Mouse (Mus musculus): Measurements from ENCODE around the gene Lrrtm3. TPM values are rescaled to one million over a fixed set of nuclear protein-coding genes. Genes with fewer than 3 reads are reported as not detected.

Lrrtm3 gene
- total RNA-seq, 1 experiment from 2014 or later = 0.33 TPM

GRCm38 (mm10) chr10:64041218-64041617, 48.9 kb downstream of the Lrrtm3 start:
- DNase-seq = no peak

GRCm38 (mm10) chr10:64039760-64040535, 50.1 kb downstream of the Lrrtm3 start:
- DNase-seq = peak; percentile 12

- DNase-seq = no peak
These were observed 59.2 kb downstream of the Lrrtm3 start for GRCm38 (mm10) chr10:64030901-64031300.

- peak; percentile 9 for DNase-seq
These were observed 66.7 kb downstream of the Lrrtm3 start for GRCm38 (mm10) chr10:64023340-64023739.

GRCm38 (mm10) chr10:64020347-64020746, 69.7 kb downstream of the Lrrtm3 start:
- DNase-seq = no peak

- no peak for DNase-seq
These were observed 88.1 kb downstream of the Lrrtm3 start for GRCm38 (mm10) chr10:64001996-64002395.

- DNase-seq = no peak
These were observed 88.5 kb downstream of the Lrrtm3 start for GRCm38 (mm10) chr10:64001531-64001930.

- DNase-seq = no peak
These were observed 95.8 kb downstream of the Lrrtm3 start for GRCm38 (mm10) chr10:63994251-63994650.

- DNase-seq = no peak
These were observed 104.5 kb downstream of the Lrrtm3 start for GRCm38 (mm10) chr10:63985576-63985975.

GRCm38 (mm10) chr10:63979410-63979809, 110.7 kb downstream of the Lrrtm3 start:
- no peak for DNase-seq

GRCm38 (mm10) chr10:63978969-63979368, 111.1 kb downstream of the Lrrtm3 start:
- DNase-seq = no peak

- no peak for DNase-seq
These were observed 111.5 kb downstream of the Lrrtm3 start for GRCm38 (mm10) chr10:63978535-63978934.

GRCm38 (mm10) chr10:63978101-63978500, 112.0 kb downstream of the Lrrtm3 start:
- no peak for DNase-seq

GRCm38 (mm10) chr10:63972300-63972699, 117.8 kb downstream of the Lrrtm3 start:
- DNase-seq = no peak

- DNase-seq = peak; percentile 6
These were observed 135.7 kb downstream of the Lrrtm3 start for GRCm38 (mm10) chr10:63954308-63954930.

GRCm38 (mm10) chr10:63951481-63951880, 138.6 kb downstream of the Lrrtm3 start:
- DNase-seq = no peak

GRCm38 (mm10) chr10:63950867-63951266, 139.2 kb downstream of the Lrrtm3 start:
- no peak for DNase-seq

- no peak for DNase-seq
These were observed 142.8 kb downstream of the Lrrtm3 start for GRCm38 (mm10) chr10:63947266-63947665.

- no peak for DNase-seq
These were observed 144.5 kb downstream of the Lrrtm3 start for GRCm38 (mm10) chr10:63945534-63945933.

- no peak for DNase-seq
These were observed 156.1 kb downstream of the Lrrtm3 start for GRCm38 (mm10) chr10:63933946-63934345.

GRCm38 (mm10) chr10:63927334-63927733, 162.7 kb downstream of the Lrrtm3 start, which contains the start of gene Gm10118:
TSS of gene Gm10118 (minus strand) at chr10:63927434.
- DNase-seq = no peak

- DNase-seq = no peak
These were observed 181.2 kb downstream of the Lrrtm3 start for GRCm38 (mm10) chr10:63908878-63909277.

- DNase-seq = no peak
These were observed 190.2 kb downstream of the Lrrtm3 start for GRCm38 (mm10) chr10:63899891-63900290.

- DNase-seq = no peak
These were observed 195.5 kb downstream of the Lrrtm3 start for GRCm38 (mm10) chr10:63894612-63895011.

Measured in adrenal gland, postnatal 25 days (tissue).